Mouse (Mus musculus): ENCODE measurements around the gene Il4i1. TPM values are rescaled to one million over a fixed set of nuclear protein-coding genes. Genes with fewer than 3 reads are reported as not detected.

Il4i1 gene
- polyA plus RNA-seq, 2 experiments, result 0.22 to 0.40 TPM

DNA sequence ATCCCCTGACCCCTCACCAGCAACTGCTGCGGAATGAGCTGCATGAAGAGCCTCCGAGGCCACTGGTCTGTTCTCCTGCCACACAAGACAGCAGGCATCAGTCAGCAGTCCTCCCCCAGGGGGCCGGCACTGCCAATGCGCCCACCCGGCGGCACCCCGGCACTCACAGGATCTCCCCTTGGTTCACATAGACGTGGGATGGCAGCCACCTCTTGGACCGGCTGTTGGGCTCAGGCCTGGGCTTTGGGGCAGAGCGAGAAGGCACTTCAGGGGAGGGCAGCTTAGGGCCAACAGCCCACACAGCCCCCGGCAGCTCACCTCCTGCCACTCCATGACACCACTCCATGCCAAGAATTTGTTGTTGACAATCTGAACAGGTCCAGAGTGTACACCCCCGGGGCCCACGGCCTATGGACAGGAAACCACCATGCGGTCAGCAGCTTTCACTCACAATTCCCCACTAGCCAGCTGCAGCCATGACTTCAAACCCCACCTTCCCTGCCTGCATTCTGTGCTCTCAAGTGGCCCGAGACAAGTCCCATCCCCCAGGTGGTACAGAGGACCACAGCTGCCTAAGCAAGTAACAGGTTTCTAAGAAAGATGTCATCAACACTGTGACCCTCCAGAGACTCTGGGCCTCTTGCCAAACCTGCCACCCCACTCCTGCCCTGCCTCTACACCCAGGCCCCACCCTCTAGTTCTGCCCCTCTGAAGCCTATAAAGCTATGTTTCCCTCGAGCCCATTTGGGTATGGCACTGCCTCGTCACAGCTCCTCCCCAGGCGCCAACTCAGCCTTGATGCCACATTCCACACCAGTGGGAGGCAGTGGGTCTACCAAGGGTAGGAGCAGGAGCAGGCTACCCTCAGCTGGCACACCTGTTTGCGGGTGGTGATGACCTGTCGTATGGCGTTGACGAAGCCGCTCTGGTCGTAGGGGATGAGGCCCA is 48.7 kb downstream of the Il4i1 start:
- no peak overlapping the region for H3K9ac ChIP-seq (replicated peaks)
- DNase-seq (ENCODE audit: low read depth in 3 of 3, low spot score in 3 of 3), result no peak
- peaks cover 10% of the 10 kb centered on the region for H3K36me3 ChIP-seq (replicated peaks; ENCODE audit: control insufficient read depth, insufficient read depth, low read depth)
- TF ChIP-seq CTCF (IDR thresholded peaks at IDR 0.05; ENCODE audit: low read depth) (no peak), EP300 (IDR thresholded peaks at IDR 0.05; ENCODE audit: low read depth) (no peak)
- no peaks in the 10 kb centered on the region for H3K27me3 ChIP-seq (ENCODE audit: control insufficient read depth, insufficient read depth, low read length)
- no peak for ATAC-seq (ENCODE audit: insufficient read depth)
- 76% methylated on average over 24 of the region's 24 CpGs for WGBS (ENCODE audit: insufficient replicate concordance)
- H3K4me3 ChIP-seq (ENCODE audit: insufficient read depth in 1 of 2, low read depth in 2 of 2, low read length in 2 of 2), result no peak overlapping the region
- no peak overlapping the region for H3K27ac ChIP-seq
- H3K9me3 ChIP-seq (ENCODE audit: control insufficient read depth, low read length), result no peaks in the 10 kb centered on the region
- H3K4me2 ChIP-seq (ENCODE audit: low read depth), result no peak overlapping the region
- peaks cover 6 to 16% of the 10 kb centered on the region in 2 experiments; a peak in 3 of 4 replicates for H3K4me1 ChIP-seq (replicated peaks; ENCODE audit: control insufficient read depth in 2 of 2, insufficient read depth in 2 of 2, low read length in 1 of 2)

DNA sequence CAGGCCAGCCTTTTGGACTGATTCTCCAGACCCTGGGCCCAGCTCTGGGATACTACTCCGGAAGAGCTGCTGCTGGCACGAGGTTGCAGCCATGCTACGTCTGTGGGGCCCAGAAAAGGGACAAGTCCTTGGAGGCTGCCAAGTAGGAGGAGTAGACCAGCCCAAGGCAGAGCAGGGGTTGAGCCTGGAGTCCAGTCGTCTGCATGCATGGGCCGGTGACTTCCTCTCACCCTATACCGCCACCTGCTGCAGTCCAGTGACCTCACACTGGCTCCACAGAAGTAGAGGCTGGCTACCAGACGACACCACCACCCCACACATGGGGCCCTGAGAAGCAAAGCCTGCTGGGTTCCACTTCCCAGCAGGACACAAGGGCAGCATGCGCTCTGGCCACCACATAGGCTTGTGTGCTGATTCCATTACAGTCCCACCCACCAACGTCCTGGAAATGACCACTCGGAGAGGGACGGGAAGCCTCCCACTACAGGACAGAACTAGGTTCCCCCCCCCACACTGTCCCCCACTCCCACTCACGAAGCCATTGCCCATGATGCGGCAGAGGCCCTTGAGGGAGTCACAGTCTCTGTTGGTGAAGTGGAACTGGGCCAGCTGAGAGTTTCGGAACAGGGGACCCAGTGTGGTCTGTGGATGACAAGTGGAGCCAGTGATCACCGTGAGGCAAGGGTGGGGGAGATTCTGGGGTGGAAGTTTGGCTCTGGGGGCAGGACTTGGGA is 50.3 kb downstream of the Il4i1 start:
- 48% methylated on average over 15 of the region's 15 CpGs for WGBS (ENCODE audit: insufficient replicate concordance)
- ATAC-seq (ENCODE audit: insufficient read depth) (no peak), DNase-seq (ENCODE audit: low read depth in 3 of 3, low spot score in 3 of 3) (no peak)
- Histone ChIP-seq H3K27ac (no peak overlapping the region; the same call in 1 of the 2 replicates), H3K4me2 (ENCODE audit: low read depth) (no peak overlapping the region), H3K4me1 (replicated peaks; ENCODE audit: control insufficient read depth in 2 of 2, insufficient read depth in 2 of 2, low read length in 1 of 2) (peaks cover 6 to 19% of the 10 kb centered on the region in 2 experiments), H3K27me3 (ENCODE audit: control insufficient read depth, insufficient read depth, low read length) (no peaks in the 10 kb centered on the region), H3K9ac (replicated peaks) (no peak overlapping the region; the same call in 1 of the 2 replicates), H3K36me3 (replicated peaks; ENCODE audit: control insufficient read depth, insufficient read depth, low read depth) (peaks cover 10% of the 10 kb centered on the region), H3K9me3 (ENCODE audit: control insufficient read depth, low read length) (no peaks in the 10 kb centered on the region), H3K4me3 (ENCODE audit: insufficient read depth in 1 of 2, low read depth in 2 of 2, low read length in 2 of 2) (no peak overlapping the region)
- TF ChIP-seq EP300 (IDR thresholded peaks at IDR 0.05; ENCODE audit: low read depth) (no peak), CTCF (IDR thresholded peaks at IDR 0.05; ENCODE audit: low read depth) (peak; percentile 52)

DNA sequence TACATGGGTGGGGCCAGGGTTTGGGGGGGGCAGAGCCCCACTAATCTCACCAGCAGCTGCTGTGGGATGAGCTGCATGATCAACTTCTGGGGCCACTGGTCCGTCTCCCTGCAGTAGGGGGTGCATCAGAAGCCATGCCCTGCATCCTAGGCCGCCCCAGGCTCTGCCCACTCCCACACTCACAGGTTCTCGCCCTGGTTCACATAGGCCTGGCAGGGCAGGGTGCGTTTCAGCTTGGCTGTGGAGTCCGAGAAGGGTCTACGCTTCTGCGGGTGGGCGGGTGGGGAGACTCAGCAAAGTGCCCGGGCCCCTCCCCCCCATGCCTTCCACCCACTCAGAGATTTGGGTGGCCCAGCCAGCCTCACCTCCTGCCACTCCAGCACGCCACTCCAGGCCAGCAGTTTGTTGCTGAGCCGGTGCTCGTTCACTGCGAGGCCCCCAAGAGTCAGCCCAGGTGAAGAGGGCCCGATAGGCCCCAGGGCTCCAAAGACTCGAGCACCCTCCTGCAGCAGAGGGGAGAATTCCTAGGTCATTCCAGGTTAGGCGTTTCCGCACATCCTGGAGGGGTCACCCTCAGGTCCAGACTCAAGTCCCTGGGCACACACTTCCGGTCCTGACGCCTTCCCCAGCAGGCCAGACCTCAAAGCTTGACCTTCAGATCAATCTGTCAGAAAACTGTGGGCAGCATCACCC is 51.0 kb downstream of the Il4i1 start:
- WGBS (ENCODE audit: insufficient replicate concordance), result 71% methylated on average over 19 of the region's 19 CpGs
- Histone ChIP-seq H3K9ac (replicated peaks) (no peak overlapping the region), H3K4me1 (replicated peaks; ENCODE audit: control insufficient read depth in 2 of 2, insufficient read depth in 2 of 2, low read length in 1 of 2) (peaks cover 6 to 19% of the 10 kb centered on the region in 2 experiments), H3K36me3 (replicated peaks; ENCODE audit: control insufficient read depth, insufficient read depth, low read depth) (peaks cover 10% of the 10 kb centered on the region), H3K27me3 (ENCODE audit: control insufficient read depth, insufficient read depth, low read length) (no peaks in the 10 kb centered on the region), H3K4me3 (ENCODE audit: insufficient read depth in 1 of 2, low read depth in 2 of 2, low read length in 2 of 2) (no peak overlapping the region), H3K9me3 (ENCODE audit: control insufficient read depth, low read length) (no peaks in the 10 kb centered on the region), H3K27ac (no peak overlapping the region), H3K4me2 (ENCODE audit: low read depth) (peak overlapping the region; percentile 86; the same call in 1 of the 2 replicates)
- TF ChIP-seq EP300 (IDR thresholded peaks at IDR 0.05; ENCODE audit: low read depth), result no peak
- TF ChIP-seq CTCF (IDR thresholded peaks at IDR 0.05; ENCODE audit: low read depth), result no peak
- DNase-seq (ENCODE audit: low read depth in 3 of 3, low spot score in 3 of 3), result no peak
- no peak for ATAC-seq (ENCODE audit: insufficient read depth)

DNA sequence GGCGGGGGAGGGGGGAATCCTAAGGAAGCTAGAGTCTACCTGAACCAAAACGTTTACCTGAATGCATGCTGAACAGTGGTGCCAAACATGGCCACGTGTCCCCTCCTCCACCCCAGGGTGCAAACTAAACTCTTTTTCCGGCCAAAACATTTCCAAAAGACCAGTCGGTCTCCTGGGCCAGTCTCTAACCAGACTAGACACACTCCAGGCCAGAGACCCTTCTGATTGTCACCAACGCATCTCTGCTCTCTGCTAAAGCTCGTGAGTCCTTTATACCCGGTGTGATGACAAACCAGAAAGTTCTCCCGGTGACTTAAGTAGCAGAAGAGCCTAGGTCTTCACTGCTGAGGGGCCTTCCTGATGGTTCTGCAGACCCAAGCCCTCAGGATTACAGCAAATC is 51.6 kb downstream of the Il4i1 start:
- TF ChIP-seq CTCF (IDR thresholded peaks at IDR 0.05; ENCODE audit: low read depth), result no peak
- TF ChIP-seq EP300 (IDR thresholded peaks at IDR 0.05; ENCODE audit: low read depth), result no peak
- 60% methylated on average over 9 of the region's 9 CpGs for WGBS (ENCODE audit: insufficient replicate concordance)
- ATAC-seq (ENCODE audit: insufficient read depth) (no peak), DNase-seq (ENCODE audit: low read depth in 3 of 3, low spot score in 3 of 3) (no peak)
- Histone ChIP-seq H3K36me3 (replicated peaks; ENCODE audit: control insufficient read depth, insufficient read depth, low read depth) (peaks cover 7% of the 10 kb centered on the region), H3K4me3 (ENCODE audit: insufficient read depth in 1 of 2, low read depth in 2 of 2, low read length in 2 of 2) (peak overlapping the region in 1 of 2 experiments; percentile 69; a peak in 1 of 4 replicates), H3K9me3 (ENCODE audit: control insufficient read depth, low read length) (no peaks in the 10 kb centered on the region), H3K4me2 (ENCODE audit: low read depth) (peak overlapping the region; percentile 86), H3K4me1 (replicated peaks; ENCODE audit: control insufficient read depth in 2 of 2, insufficient read depth in 2 of 2, low read length in 1 of 2) (peaks cover 6 to 19% of the 10 kb centered on the region in 2 experiments), H3K9ac (replicated peaks) (no peak overlapping the region), H3K27ac (no peak overlapping the region), H3K27me3 (ENCODE audit: control insufficient read depth, insufficient read depth, low read length) (no peaks in the 10 kb centered on the region)
